Mouse (Mus musculus): ENCODE data around the gene U2af2. TPM values are rescaled to one million over a fixed set of nuclear protein-coding genes. Genes with fewer than 3 reads are reported as not detected.

U2af2 gene
- total RNA-seq, 1 experiment from 2014 or later = 261 TPM

DNA sequence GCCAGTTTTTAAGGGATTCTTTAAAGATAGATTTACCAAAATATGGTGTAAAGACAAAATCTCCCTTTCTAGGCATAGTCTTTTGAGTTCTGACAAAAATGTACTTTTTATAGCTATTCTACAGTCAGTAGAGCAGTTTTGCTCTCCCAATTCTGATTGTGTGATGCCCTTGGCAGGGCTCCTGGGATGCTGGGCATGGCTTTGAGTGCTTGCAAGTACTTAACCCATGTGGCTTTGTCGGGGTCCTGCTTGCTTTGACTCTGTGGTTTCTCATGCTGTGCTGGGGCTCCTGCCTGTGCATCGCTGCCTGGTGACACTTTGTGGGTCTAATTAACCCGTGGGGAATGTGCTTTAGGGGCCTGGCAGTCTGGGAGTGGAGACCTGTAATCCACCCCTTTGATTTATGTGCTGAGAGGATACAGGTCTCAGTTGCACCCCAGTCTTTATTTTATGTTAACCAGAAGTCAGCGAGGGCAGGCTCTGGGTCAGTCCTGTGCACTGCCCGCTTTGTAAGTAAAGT lies 25.0 kb downstream of the U2af2 start:
- no peak for ATAC-seq (replicated peaks in 1 of 2; ENCODE audit: insufficient read depth in 1 of 2, low FRiP score in 2 of 2, low TSS enrichment in 1 of 2, low read depth in 1 of 2, poor library complexity in 2 of 2, severe bottlenecking in 2 of 2)

DNA sequence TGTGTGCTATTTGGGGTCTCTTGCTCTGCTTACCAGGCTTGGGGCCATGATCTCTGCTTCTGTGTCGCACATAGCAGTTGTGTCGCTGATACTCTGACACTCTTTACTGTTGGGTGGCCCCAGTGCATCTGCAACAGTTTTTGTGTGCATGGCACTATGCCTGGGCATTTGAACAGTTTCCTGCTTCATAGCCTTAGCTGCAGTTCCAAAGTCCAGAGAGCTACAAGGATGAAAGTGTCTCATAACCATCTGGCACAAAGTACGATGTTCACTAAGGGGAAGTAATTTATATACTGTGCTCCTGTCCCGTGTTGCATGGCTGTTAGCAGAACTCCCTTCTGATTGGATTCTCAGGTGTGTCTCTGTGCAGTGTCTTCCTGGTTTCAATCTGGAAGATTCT lies 25.9 kb downstream of the U2af2 start:
- no peak for ATAC-seq (replicated peaks in 1 of 2; ENCODE audit: insufficient read depth in 1 of 2, low FRiP score in 2 of 2, low TSS enrichment in 1 of 2, low read depth in 1 of 2, poor library complexity in 2 of 2, severe bottlenecking in 2 of 2)

DNA sequence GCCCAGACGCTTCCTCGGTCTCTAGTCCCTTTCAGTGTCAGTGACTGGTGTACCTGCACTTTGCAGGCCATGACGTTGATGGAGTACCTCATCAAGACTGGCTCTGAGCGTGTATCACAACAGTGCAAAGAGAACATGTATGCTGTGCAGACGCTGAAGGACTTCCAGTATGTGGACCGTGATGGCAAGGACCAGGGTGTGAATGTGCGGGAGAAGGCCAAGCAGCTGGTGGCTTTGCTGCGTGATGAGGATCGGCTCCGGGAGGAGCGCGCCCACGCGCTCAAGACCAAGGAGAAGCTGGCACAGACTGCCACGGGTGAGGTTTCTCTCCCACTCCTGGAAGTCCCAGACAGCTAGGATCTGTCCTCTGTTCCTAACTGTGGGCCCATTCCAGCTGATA lies 27.9 kb downstream of the U2af2 start:
- no peak for ATAC-seq (replicated peaks in 1 of 2; ENCODE audit: insufficient read depth in 1 of 2, low FRiP score in 2 of 2, low TSS enrichment in 1 of 2, low read depth in 1 of 2, poor library complexity in 2 of 2, severe bottlenecking in 2 of 2)

DNA sequence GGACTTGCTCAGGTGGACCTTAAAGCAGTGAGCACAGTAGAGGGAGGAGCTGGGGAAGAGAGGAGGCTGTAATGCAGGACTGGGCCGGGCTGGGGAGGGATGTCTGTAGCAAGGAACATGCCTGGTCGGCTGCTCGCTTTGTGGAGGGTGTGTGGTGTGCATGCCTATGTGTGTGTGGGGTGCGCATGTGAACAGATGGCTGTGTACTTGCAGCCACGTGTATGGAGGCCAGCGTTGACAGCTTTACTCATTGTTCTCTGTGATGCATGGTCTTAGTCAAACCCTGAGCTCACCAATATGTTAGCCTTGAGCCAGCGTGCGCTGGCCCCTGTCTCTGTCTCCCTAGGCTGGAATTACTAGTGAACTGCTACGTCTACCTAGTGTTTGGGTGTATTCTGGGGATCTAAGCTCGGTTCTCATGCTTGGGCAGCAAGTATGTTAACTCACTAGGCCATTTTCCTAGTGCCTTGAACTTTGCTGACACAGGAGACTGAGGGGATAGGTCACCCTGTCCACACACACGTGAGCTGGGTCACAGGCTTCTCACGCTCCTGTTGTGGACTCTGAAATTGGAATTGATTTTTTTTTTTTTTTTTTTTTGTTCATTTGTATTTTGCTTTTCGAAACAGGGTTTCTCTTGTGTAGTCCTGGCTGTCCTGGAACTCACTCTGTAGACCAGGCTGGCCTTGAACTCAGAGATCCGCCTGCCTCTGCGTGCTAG lies 29.2 kb downstream of the U2af2 start:
- no peak for ATAC-seq (replicated peaks in 1 of 2; ENCODE audit: insufficient read depth in 1 of 2, low FRiP score in 2 of 2, low TSS enrichment in 1 of 2, low read depth in 1 of 2, poor library complexity in 2 of 2, severe bottlenecking in 2 of 2)

DNA sequence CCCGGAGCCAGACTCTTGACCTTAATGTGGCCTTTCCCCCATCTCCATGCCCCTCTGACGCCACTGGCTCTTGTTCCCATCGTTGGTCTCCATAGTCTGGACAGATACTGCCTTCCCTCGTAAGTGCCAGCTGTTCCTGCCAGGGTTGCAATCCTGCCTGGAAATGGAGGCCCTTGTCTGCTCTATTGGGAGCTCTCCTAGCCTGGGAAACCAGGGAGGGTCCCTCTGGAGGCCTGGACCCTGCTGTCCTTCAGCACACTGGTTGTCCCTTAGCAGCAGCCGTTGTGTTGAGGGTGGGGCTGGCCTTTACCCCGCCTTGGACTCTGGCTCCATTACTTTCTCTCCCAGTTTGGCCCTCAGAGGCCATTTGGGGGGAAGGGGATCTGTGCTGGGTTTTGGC lies 30.4 kb downstream of the U2af2 start:
- no peak for ATAC-seq (replicated peaks in 1 of 2; ENCODE audit: insufficient read depth in 1 of 2, low FRiP score in 2 of 2, low TSS enrichment in 1 of 2, low read depth in 1 of 2, poor library complexity in 2 of 2, severe bottlenecking in 2 of 2)

DNA sequence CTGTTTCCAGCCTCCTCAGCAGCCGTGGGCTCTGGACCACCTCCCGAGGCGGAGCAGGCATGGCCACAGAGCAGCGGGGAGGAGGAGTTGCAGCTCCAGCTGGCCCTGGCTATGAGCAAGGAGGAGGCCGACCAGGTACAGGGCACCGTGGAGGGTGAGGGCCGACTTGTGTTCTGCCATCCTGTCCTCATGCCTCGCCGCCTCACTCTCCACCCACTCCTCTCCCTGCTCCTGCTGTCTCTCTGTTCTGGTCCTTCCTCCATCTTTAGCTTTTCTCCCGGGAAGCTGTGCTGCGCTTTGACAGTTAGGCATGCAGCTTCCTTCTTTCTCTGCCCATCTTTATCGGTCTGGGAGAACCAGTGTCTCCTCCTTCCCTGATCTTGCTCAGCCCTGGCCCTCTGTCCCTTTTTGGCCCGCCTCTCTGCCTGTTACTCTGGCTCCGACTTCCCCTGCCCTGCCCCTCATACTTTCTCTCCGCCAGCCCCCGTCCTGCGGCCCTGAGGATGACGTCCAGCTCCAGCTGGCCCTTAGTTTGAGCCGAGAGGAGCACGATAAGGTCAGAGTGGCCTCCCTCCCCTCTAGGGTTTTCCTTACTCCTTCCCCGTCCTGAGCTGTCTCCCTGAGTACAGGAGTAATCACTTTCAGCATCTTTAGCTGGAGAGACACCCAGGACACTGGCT lies 31.0 kb downstream of the U2af2 start:
- ATAC-seq (replicated peaks in 1 of 2; ENCODE audit: insufficient read depth in 1 of 2, low FRiP score in 2 of 2, low TSS enrichment in 1 of 2, low read depth in 1 of 2, poor library complexity in 2 of 2, severe bottlenecking in 2 of 2) = no peak

DNA sequence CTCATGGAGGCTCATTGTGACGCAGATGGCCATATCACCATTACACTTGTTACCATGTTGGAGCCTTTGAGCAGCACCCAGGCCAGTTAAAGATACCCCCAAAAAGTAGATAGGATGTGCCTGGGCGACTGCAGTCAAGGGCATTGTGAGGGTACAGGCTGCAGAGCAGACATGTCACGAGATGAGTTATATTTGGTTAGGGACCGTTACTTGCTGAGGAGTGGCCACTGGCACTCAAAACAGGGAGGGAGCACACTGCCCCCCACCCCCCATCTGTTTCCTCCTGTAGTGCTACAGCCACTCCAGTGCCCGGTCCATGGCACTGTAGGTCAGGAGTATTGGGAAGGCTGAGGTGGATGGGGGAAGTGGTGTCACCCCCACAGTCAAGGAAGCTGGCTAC lies 36.8 kb downstream of the U2af2 start:
- ATAC-seq (replicated peaks in 1 of 2; ENCODE audit: insufficient read depth in 1 of 2, low FRiP score in 2 of 2, low TSS enrichment in 1 of 2, low read depth in 1 of 2, poor library complexity in 2 of 2, severe bottlenecking in 2 of 2) = no peak

DNA sequence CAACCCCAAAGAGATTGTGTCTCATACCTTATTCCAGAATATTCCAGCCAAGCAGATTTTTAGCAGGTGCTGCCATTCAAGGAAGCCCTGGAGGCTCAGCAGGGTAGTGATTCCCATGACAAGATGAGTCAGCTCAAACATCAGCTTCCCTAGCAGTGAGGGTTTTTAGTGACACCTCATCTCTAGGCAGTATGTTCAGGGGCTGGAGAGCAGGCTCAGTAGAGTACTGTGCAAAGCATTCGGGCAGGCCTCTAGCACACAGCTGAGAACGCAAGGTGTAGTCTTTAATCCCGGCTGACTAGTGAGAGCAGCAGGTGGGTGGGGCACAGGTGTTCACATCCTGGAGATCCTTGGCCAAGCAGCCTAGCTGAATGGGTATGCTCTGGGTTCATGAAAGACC lies 37.9 kb downstream of the U2af2 start:
- no peak for ATAC-seq (replicated peaks in 1 of 2; ENCODE audit: insufficient read depth in 1 of 2, low FRiP score in 2 of 2, low TSS enrichment in 1 of 2, low read depth in 1 of 2, poor library complexity in 2 of 2, severe bottlenecking in 2 of 2)

DNA sequence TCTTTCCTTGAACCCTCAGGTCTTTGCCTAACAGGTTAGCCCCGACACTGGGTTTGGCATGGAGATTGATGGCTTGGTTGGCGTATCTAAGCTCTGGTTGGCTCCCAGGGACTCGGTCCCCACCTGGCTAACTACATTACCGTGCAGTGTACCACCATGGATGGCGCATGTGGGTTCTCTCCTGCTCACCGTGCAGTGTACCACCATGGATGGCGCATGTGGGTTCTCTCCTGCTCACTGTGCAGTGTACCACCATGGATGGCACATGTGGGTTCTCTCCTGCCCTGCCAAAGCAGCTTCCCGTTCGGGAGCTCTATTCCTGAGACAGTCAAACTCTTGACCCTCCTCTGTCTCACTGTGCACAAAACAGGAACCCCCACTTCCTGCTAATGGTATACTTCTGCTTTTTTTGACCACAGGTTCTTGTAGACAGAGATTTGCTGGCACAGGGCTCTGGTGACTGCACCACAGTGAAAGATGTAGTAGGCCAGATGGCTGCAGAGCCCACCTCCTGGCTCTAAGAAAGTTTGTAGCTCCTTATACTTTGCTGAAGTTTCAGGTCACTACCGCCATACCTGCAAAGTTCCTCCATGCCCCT lies 39.2 kb downstream of the U2af2 start:
- peak; percentile 98 for ATAC-seq (replicated peaks in 1 of 2; ENCODE audit: insufficient read depth in 1 of 2, low FRiP score in 2 of 2, low TSS enrichment in 1 of 2, low read depth in 1 of 2, poor library complexity in 2 of 2, severe bottlenecking in 2 of 2)

DNA sequence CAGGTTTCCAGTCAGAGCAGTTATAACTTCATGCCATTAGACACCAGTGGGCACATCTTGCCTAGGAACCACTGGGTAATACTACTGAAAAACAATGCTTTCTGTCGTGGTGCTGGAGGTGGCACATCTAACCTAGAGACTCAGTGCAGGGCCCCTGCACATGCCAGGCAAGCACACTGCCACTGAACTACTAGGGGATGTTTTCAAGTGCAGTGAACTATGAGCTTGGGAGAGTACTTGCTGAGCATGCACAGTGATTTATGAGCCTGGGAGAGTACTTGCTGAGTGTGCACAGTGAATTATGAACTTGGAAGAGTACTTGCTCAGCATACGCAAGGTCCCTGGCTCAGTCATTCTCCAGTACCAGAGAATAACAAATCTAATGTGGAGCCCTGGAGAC lies 40.6 kb downstream of the U2af2 start:
- no peak for ATAC-seq (replicated peaks in 1 of 2; ENCODE audit: insufficient read depth in 1 of 2, low FRiP score in 2 of 2, low TSS enrichment in 1 of 2, low read depth in 1 of 2, poor library complexity in 2 of 2, severe bottlenecking in 2 of 2)

DNA sequence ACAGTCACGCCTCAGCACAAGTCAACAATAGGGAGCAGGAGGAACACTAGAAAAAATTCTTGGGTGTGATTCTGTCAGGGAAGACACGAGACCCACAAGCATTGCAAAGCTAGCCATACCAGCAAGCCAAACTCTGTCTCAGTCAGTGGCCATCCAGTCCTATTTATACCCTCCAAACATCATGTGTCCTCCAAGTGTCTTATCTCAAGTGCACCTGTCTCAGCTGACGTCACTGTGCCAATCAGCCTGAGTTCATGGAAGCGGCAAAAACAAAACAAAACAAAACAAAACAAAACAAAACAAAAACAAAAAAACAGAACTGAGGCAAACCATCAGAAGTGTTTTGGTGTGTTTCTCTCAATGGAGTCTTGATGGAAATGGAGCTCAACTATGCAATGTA lies 46.3 kb downstream of the U2af2 start:
- ATAC-seq (replicated peaks in 1 of 2; ENCODE audit: insufficient read depth in 1 of 2, low FRiP score in 2 of 2, low TSS enrichment in 1 of 2, low read depth in 1 of 2, poor library complexity in 2 of 2, severe bottlenecking in 2 of 2) = no peak

DNA sequence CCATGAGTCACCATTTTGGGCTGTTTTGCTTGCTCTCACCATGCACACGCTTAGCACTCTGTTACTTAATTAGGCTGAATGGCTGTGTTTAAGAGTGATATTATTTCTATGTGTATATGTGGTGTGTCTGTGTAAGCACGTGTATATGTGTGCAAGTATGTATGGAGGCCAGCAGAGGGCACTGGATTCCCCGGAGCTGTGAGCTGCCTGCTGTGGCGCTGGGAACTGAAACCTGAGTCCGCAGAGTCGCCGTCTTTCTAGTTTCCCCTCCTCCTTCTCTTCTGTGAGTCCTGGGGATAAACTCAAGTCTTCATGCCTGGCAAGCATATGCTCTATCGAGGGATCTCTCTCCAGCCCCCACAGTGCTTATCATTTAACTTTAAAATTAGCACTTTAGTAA lies 47.4 kb downstream of the U2af2 start:
- ATAC-seq (replicated peaks in 1 of 2; ENCODE audit: insufficient read depth in 1 of 2, low FRiP score in 2 of 2, low TSS enrichment in 1 of 2, low read depth in 1 of 2, poor library complexity in 2 of 2, severe bottlenecking in 2 of 2) = no peak

DNA sequence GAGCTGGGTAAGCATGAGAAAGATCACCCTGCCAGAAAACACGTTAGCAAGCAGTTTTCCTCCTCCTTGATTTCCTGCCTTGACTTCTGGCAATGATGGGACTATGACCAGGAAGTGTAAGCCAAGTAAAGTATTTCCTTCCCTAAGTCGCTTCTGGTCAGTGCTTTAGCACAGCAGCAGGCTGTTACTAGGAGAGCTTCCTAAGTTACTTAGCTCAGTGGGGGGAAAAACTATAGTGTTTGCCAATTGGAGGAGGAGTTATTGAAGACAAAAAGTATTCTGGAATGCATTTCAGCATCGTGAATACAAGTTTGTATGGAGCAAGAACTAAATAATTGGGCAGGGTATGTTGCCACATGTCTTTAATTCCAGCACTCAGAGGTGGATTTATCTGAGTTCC lies 50.8 kb downstream of the U2af2 start:
- ATAC-seq (replicated peaks in 1 of 2; ENCODE audit: insufficient read depth in 1 of 2, low FRiP score in 2 of 2, low TSS enrichment in 1 of 2, low read depth in 1 of 2, poor library complexity in 2 of 2, severe bottlenecking in 2 of 2) = no peak

DNA sequence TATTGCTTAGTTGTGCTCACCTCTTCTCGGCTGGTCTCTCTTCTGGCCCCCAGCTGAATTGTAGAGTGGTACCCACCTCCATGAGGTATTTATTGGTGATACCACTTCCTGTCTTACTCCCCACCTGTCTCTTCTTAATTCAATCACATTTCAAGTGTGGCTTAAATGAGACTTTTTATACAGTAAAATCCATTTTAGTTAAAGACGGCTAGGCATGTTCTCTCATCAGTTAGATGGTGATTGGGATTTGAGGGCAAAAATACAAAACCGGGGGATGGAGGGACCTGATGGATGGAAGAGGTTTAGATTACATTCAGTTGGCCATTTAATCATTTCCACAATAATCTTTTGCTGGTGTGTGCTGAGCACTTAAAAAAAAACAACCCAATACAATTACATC lies 54.9 kb downstream of the U2af2 start, which contains the start of gene Rfpl4:
Rfpl4 (minus strand) TSS at position 101 of the 400 bp plus-strand sequence.
- ATAC-seq (replicated peaks in 1 of 2; ENCODE audit: insufficient read depth in 1 of 2, low FRiP score in 2 of 2, low TSS enrichment in 1 of 2, low read depth in 1 of 2, poor library complexity in 2 of 2, severe bottlenecking in 2 of 2) = no peak

DNA sequence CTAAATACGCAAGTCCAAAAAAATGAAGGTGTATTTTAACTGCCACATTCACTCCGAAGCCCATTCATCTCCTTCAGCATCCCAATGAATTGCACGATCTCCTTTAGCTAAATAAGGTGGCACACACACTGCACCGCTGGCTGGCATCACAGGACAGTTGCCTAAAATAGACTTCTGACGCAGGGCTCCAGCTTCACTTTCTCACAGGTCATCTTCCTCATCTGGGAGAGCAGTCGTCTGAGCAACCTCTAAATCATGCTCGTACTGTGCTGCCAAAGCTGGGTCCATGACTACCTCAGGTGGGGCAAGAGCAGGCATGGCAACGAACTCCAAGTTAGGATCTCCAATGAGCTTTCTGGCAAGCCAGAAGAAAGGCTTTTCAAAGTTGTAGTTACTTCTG lies 63.1 kb downstream of the U2af2 start:
- ATAC-seq (replicated peaks in 1 of 2; ENCODE audit: insufficient read depth in 1 of 2, low FRiP score in 2 of 2, low TSS enrichment in 1 of 2, low read depth in 1 of 2, poor library complexity in 2 of 2, severe bottlenecking in 2 of 2) = no peak

DNA sequence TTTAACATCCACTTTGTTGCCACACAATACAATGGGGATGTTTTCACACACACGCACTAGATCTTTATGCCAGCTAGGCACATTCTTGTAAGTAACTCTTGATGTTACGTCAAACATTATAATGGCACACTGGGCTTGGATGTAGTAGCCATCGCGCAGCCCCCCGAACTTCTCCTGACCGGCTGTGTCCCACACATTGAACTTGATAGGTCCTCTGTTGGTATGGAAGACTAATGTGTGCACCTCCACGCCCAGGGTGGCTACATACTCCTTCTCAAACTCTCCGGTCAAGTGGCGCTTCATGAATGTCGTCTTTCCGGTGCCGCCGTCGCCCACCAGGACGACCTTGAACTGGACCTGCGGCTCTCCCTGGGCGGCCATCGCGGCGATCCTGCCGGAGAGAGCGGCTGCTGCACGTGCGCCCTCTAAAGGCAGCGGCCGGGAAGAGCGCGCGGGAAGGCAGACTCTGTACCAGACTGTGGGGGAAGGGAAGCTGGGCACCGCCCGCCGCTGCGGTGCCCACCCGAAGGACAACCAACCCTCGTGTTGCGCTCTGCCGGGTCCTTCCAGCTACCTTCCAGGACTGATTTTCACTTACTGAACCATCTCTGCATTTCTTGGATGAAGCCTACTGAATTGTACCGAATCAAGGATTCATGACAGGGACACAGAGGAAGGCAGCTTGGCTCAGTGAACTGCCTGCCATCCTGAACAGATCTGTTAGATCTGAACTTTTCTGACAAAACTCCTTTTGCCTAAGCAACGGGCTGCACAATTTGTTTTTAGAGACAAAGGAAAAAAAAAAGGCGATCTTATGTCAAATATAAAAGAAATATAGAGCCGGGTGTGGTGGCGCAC lies 63.8 kb downstream of the U2af2 start, which contains the start of gene Rasl2-9:
Rasl2-9 (minus strand) TSS at position 402 of the 858 bp plus-strand sequence.
- ATAC-seq (replicated peaks in 1 of 2; ENCODE audit: insufficient read depth in 1 of 2, low FRiP score in 2 of 2, low TSS enrichment in 1 of 2, low read depth in 1 of 2, poor library complexity in 2 of 2, severe bottlenecking in 2 of 2) = peak; percentile 83 to 98
